Mouse (Mus musculus) T-helper 1 cell (primary cell): ENCODE data around the gene C1qtnf6.

Experiments used
- in situ Hi-C: fragments of 300-600 bp; cut with MboI, MseI; formaldehyde crosslinking; loops from one replicate; pipeline ENCODE4 v1.15.1; 2025; ENCODE audit warnings: high pct_unique_total_duplicates

C1qtnf6 gene

GRCm38 (mm10) chr15:78546060-78546459, 14.8 kb upstream of the C1qtnf6 start:
- in situ Hi-C loops = loop anchor here (10.0 kb wide), 1 partner anchor 1341 kb away; no protein-coding TSS in a partner anchor

GRCm38 (mm10) chr15:78544561-78545001, 13.4 kb upstream of the C1qtnf6 start, which contains the start of gene Sstr3:
Gene Sstr3, minus strand, starts transcription at chr15:78544685.
- in situ Hi-C loops = loop anchor here (10.0 kb wide), 1 partner anchor 1340 kb away; no protein-coding TSS in a partner anchor

GRCm38 (mm10) chr15:78544041-78544440, 12.8 kb upstream of the C1qtnf6 start:
- in situ Hi-C loops = loop anchor here (10.0 kb wide), 1 partner anchor 1339 kb away; no protein-coding TSS in a partner anchor

- in situ Hi-C loops = loop anchor here (10.0 kb wide), 1 partner anchor 1338 kb away; no protein-coding TSS in a partner anchor
These were observed 11.6 kb upstream of the C1qtnf6 start for GRCm38 (mm10) chr15:78542767-78543303.

- in situ Hi-C loops = loop anchor here (10.0 kb wide), 1 partner anchor 1337 kb away; no protein-coding TSS in a partner anchor
These were observed 11.0 kb upstream of the C1qtnf6 start for GRCm38 (mm10) chr15:78542098-78542766.

GRCm38 (mm10) chr15:78541606-78542005, 10.4 kb upstream of the C1qtnf6 start:
- in situ Hi-C loops = loop anchor here (10.0 kb wide), 1 partner anchor 1337 kb away; no protein-coding TSS in a partner anchor

- in situ Hi-C loops = loop anchor here (10.0 kb wide), 1 partner anchor 1336 kb away; no protein-coding TSS in a partner anchor
These were observed 9.8 kb upstream of the C1qtnf6 start for GRCm38 (mm10) chr15:78541036-78541435.

GRCm38 (mm10) chr15:78535723-78536421, 4.7 kb upstream of the C1qtnf6 start:
- in situ Hi-C loops = loop anchor here (5.0 kb wide), 3 partner anchors 89 to 354 kb away; no protein-coding TSS in a partner anchor

- in situ Hi-C loops = no loop called here
These were observed 2.2 kb upstream of the C1qtnf6 start for GRCm38 (mm10) chr15:78533346-78533835.

GRCm38 (mm10) chr15:78532566-78533345, 1.5 kb upstream of the C1qtnf6 start:
- in situ Hi-C loops = no loop called here

GRCm38 (mm10) chr15:78531901-78532469, 769 bp upstream of the C1qtnf6 start:
- in situ Hi-C loops = no loop called here

GRCm38 (mm10) chr15:78531451-78531720, 170 bp upstream of the C1qtnf6 start:
- in situ Hi-C loops = no loop called here

GRCm38 (mm10) chr15:78530141-78530540, 1.1 kb downstream of the C1qtnf6 start:
- in situ Hi-C loops = no loop called here

- in situ Hi-C loops = no loop called here
These were observed 1.7 kb downstream of the C1qtnf6 start for GRCm38 (mm10) chr15:78529428-78529990.

- in situ Hi-C loops = no loop called here
These were observed 2.3 kb downstream of the C1qtnf6 start for GRCm38 (mm10) chr15:78528726-78529411.

GRCm38 (mm10) chr15:78527973-78528372, 3.2 kb downstream of the C1qtnf6 start:
- in situ Hi-C loops = no loop called here

- in situ Hi-C loops = no loop called here
These were observed 7.1 kb downstream of the C1qtnf6 start for GRCm38 (mm10) chr15:78524163-78524562.

GRCm38 (mm10) chr15:78521892-78522291, 9.3 kb downstream of the C1qtnf6 start:
- in situ Hi-C loops = no loop called here

GRCm38 (mm10) chr15:78521331-78521730, 9.9 kb downstream of the C1qtnf6 start:
- in situ Hi-C loops = no loop called here

GRCm38 (mm10) chr15:78520112-78520715, 11.0 kb downstream of the C1qtnf6 start:
- in situ Hi-C loops = no loop called here
